Mouse (Mus musculus): ENCODE results near the gene Ggt1. TPM values are rescaled to one million over a fixed set of nuclear protein-coding genes. Genes with fewer than 3 reads are reported as not detected.

Ggt1 gene
- polyA plus RNA-seq, 1 experiment from 2014 or later, result 1.3 TPM

DNA sequence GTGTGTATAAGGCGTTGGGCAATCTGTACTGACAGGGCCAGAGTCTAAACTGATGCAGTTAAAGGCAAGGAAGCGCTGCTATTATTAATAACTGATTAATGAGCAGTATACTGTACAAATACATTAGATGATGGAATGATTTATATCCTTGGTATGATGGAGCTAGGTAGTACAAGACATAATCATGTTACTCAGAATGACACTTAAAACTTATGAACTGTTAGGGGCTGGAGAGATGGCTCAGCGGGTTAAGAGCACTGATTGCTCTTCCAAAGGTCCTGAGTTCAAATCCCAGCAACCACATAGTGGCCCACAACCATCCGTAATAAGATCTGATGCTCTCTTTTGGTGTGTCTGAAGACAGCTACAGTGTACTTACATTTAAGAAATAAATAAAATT, 45.8 kb downstream of the Ggt1 start:
- ATAC-seq (ENCODE audit: low FRiP score), result no peak
- Histone ChIP-seq H3K27me3 (replicated peaks) (no peaks in the 10 kb centered on the region), H3K4me2 (no peak overlapping the region), H3K4me1 (no peaks in the 10 kb centered on the region), H3K27ac (replicated peaks) (no peak overlapping the region), H3K9me3 (replicated peaks) (no peaks in the 10 kb centered on the region), H3K4me3 (replicated peaks) (no peak overlapping the region), H3K36me3 (no peaks in the 10 kb centered on the region), H3K9ac (replicated peaks) (no peak overlapping the region)
- 87% methylated on average over 4 of the region's 4 CpGs for WGBS

- Histone ChIP-seq H3K27me3 (replicated peaks) (no peaks in the 10 kb centered on the region), H3K4me1 (no peaks in the 10 kb centered on the region), H3K27ac (replicated peaks) (no peak overlapping the region), H3K36me3 (no peaks in the 10 kb centered on the region), H3K4me3 (replicated peaks) (no peak overlapping the region), H3K9me3 (replicated peaks) (no peaks in the 10 kb centered on the region), H3K4me2 (no peak overlapping the region), H3K9ac (replicated peaks) (no peak overlapping the region)
- no peak for ATAC-seq (ENCODE audit: low FRiP score)
- 96% methylated on average over 11 of the region's 11 CpGs for WGBS
Observed at GRCm38 (mm10) chr10:75608975-75609374, 47.6 kb downstream of the Ggt1 start.

GRCm38 (mm10) chr10:75610486-75610885, 49.1 kb downstream of the Ggt1 start:
- Histone ChIP-seq H3K9me3 (replicated peaks) (no peaks in the 10 kb centered on the region), H3K4me2 (no peak overlapping the region), H3K36me3 (no peaks in the 10 kb centered on the region), H3K27me3 (replicated peaks) (no peaks in the 10 kb centered on the region), H3K4me3 (replicated peaks) (no peak overlapping the region), H3K9ac (replicated peaks) (no peak overlapping the region), H3K27ac (replicated peaks) (no peak overlapping the region), H3K4me1 (no peaks in the 10 kb centered on the region)
- no peak for ATAC-seq (ENCODE audit: low FRiP score)
- 65% methylated on average over 7 of the region's 7 CpGs for WGBS

GRCm38 (mm10) chr10:75616044-75616443, 54.6 kb downstream of the Ggt1 start:
- Histone ChIP-seq H3K27me3 (replicated peaks) (no peaks in the 10 kb centered on the region), H3K9me3 (replicated peaks) (no peaks in the 10 kb centered on the region), H3K9ac (replicated peaks) (no peak overlapping the region), H3K4me1 (no peaks in the 10 kb centered on the region), H3K4me2 (no peak overlapping the region), H3K4me3 (replicated peaks) (no peak overlapping the region), H3K36me3 (no peaks in the 10 kb centered on the region), H3K27ac (replicated peaks) (no peak overlapping the region)
- no peak for ATAC-seq (ENCODE audit: low FRiP score)
- WGBS, result 93% methylated on average over 4 of the region's 4 CpGs

- Histone ChIP-seq H3K4me2 (no peak overlapping the region), H3K9me3 (replicated peaks) (no peaks in the 10 kb centered on the region), H3K36me3 (no peaks in the 10 kb centered on the region), H3K9ac (replicated peaks) (no peak overlapping the region), H3K27ac (replicated peaks) (no peak overlapping the region), H3K4me1 (no peaks in the 10 kb centered on the region), H3K4me3 (replicated peaks) (no peak overlapping the region), H3K27me3 (replicated peaks) (no peaks in the 10 kb centered on the region)
- no peak for ATAC-seq (ENCODE audit: low FRiP score)
- WGBS, result 63% methylated on average over 3 of the region's 3 CpGs
Observed at GRCm38 (mm10) chr10:75620818-75621217, 59.4 kb downstream of the Ggt1 start.

DNA sequence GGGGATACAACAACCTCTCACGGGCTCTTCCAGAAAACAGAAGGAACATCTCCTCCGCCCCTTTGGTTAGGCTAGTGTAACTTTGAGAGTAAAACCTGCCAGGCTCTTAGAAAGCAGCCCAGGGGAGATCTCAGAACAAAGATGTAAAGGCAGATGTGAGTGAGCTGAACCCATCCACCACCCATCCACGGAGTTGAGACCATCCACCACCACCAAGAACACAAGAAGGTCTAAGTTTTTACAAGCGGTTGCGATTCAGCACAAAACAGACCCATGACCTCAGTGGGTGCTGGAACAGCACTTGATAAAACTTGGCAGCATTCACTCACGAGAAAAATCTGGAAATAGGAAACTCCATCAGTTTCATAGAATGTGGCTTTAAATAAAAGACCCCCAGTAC, 64.5 kb downstream of the Ggt1 start:
- H3K4me3 ChIP-seq (replicated peaks), result no peak overlapping the region
- 68% methylated on average over 6 of the region's 6 CpGs for WGBS
- no peak overlapping the region for H3K4me2 ChIP-seq
- no peak overlapping the region for H3K9ac ChIP-seq (replicated peaks)
- H3K27me3 ChIP-seq (replicated peaks), result no peaks in the 10 kb centered on the region
- no peaks in the 10 kb centered on the region for H3K36me3 ChIP-seq
- no peaks in the 10 kb centered on the region for H3K4me1 ChIP-seq
- H3K27ac ChIP-seq (replicated peaks), result no peak overlapping the region
- no peaks in the 10 kb centered on the region for H3K9me3 ChIP-seq (replicated peaks)
- ATAC-seq (ENCODE audit: low FRiP score), result no peak

DNA sequence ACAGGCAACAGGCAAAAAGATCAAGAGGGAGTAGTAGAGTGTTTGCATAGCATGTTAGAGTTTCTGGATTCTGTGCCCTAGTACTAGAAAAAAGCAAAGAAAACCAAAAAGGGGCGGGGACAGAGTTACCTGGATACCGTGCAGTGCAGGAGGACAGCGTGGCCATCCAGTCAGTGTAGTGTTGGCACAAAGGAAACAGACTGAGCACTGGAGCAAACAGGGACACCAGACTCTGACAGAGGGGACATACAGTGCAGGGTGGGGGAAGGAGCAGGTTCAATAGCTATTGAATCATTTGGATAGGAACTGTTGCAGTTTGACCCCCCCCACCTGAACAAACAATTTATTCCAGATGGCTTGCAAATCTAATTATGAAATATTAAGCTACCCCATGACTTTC, 65.6 kb downstream of the Ggt1 start:
- ATAC-seq (ENCODE audit: low FRiP score), result no peak

GRCm38 (mm10) chr10:75627490-75627889, 66.1 kb downstream of the Ggt1 start:
- no peaks in the 10 kb centered on the region for H3K9me3 ChIP-seq (replicated peaks)
- no peaks in the 10 kb centered on the region for H3K36me3 ChIP-seq
- H3K27me3 ChIP-seq (replicated peaks), result no peaks in the 10 kb centered on the region
- no peak for ATAC-seq (ENCODE audit: low FRiP score)
- WGBS, result 78% methylated on average over 3 of the region's 3 CpGs
- H3K4me2 ChIP-seq, result no peak overlapping the region
- H3K4me3 ChIP-seq (replicated peaks), result no peak overlapping the region
- H3K4me1 ChIP-seq, result no peaks in the 10 kb centered on the region; the same call in 1 of the 2 replicates
- no peak overlapping the region for H3K27ac ChIP-seq (replicated peaks)
- no peak overlapping the region for H3K9ac ChIP-seq (replicated peaks)

More for the DNA sequence above, 65.6 kb downstream of the Ggt1 start:
- no peak overlapping the region for H3K9ac ChIP-seq (replicated peaks)
- H3K36me3 ChIP-seq, result no peaks in the 10 kb centered on the region
- 81% methylated on average over 3 of the region's 3 CpGs for WGBS
- no peaks in the 10 kb centered on the region for H3K9me3 ChIP-seq (replicated peaks)
- H3K4me3 ChIP-seq (replicated peaks), result no peak overlapping the region
- H3K27me3 ChIP-seq (replicated peaks), result no peaks in the 10 kb centered on the region
- no peak overlapping the region for H3K4me2 ChIP-seq
- no peaks in the 10 kb centered on the region for H3K4me1 ChIP-seq
- H3K27ac ChIP-seq (replicated peaks), result no peak overlapping the region

DNA sequence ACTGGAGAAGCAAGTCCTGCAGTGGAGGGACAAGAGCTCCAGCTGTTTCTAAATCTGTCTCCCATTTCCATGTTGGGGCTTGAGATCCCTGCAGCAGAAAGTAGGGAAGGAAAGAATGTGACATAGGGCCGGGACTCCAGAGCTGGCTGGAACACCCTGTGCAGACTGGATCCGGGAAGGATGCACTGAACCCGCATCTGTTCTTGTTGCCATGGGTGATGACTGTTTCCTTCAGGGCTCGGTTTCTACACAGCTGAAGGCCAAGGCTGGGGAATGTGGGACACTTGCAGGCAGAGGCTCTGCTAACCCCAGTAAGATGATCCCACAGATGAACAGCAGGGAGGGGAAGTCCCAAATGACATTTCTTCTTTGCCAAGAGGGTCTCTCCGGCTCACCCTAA, 71.2 kb downstream of the Ggt1 start:
- Histone ChIP-seq H3K4me3 (replicated peaks) (no peak overlapping the region), H3K9me3 (replicated peaks) (no peaks in the 10 kb centered on the region), H3K4me1 (no peaks in the 10 kb centered on the region; the same call in 1 of the 2 replicates), H3K9ac (replicated peaks) (no peak overlapping the region), H3K4me2 (no peak overlapping the region), H3K27me3 (replicated peaks) (no peaks in the 10 kb centered on the region), H3K27ac (replicated peaks) (no peak overlapping the region), H3K36me3 (no peaks in the 10 kb centered on the region)
- ATAC-seq (ENCODE audit: low FRiP score), result 0 out of 2 replicates have a peak, but pooled peaks have one; percentile 32
- 61% methylated on average over 5 of the region's 5 CpGs for WGBS

DNA sequence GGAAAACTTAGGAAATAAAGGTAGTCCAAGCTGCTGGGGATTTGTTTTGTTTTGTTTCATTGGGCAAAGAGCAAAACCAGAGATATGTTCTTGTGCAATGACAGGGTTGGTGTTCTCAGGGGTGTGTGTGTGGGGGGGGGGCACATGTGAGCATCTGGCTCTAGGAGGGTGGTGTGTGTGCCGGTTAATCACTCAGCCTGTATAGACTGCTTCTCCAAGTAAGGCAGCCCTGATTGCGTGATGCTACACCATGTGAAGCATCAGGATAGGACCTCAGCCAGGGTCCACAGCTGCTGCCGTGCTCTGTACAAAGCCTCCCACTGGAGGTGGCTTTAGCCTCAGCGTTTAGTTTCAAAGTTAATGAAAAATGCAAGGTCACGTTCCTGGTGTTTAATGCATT, 71.6 kb downstream of the Ggt1 start:
- H3K9me3 ChIP-seq (replicated peaks), result no peaks in the 10 kb centered on the region
- no peak overlapping the region for H3K4me3 ChIP-seq (replicated peaks)
- no peaks in the 10 kb centered on the region for H3K27me3 ChIP-seq (replicated peaks)
- 77% methylated on average over 5 of the region's 5 CpGs for whole genome bisulfite sequencing
- H3K9ac ChIP-seq (replicated peaks), result no peak overlapping the region
- no peaks in the 10 kb centered on the region; the same call in 1 of the 2 replicates for H3K4me1 ChIP-seq
- H3K4me2 ChIP-seq, result no peak overlapping the region
- H3K36me3 ChIP-seq, result no peaks in the 10 kb centered on the region
- no peak overlapping the region for H3K27ac ChIP-seq (replicated peaks)
- peak; percentile 37; the same call in 1 of the 2 replicates for ATAC-seq (ENCODE audit: low FRiP score)

- Histone ChIP-seq H3K9ac (replicated peaks) (no peak overlapping the region), H3K9me3 (replicated peaks) (no peaks in the 10 kb centered on the region), H3K36me3 (no peaks in the 10 kb centered on the region), H3K27ac (replicated peaks) (no peak overlapping the region), H3K4me1 (no peaks in the 10 kb centered on the region; the same call in 1 of the 2 replicates), H3K27me3 (replicated peaks) (no peaks in the 10 kb centered on the region), H3K4me2 (no peak overlapping the region), H3K4me3 (replicated peaks) (no peak overlapping the region)
- 72% methylated on average over 14 of the region's 14 CpGs for WGBS
- no peak for ATAC-seq (ENCODE audit: low FRiP score)
Observed at GRCm38 (mm10) chr10:75633576-75634139, 72.3 kb downstream of the Ggt1 start.

GRCm38 (mm10) chr10:75634610-75635009, 73.2 kb downstream of the Ggt1 start:
- WGBS, result 97% methylated on average over 8 of the region's 8 CpGs

More at GRCm38 (mm10) chr10:75634610-75635009, 73.2 kb downstream of the Ggt1 start:
- Histone ChIP-seq H3K4me2 (no peak overlapping the region), H3K4me1 (no peaks in the 10 kb centered on the region; the same call in 1 of the 2 replicates), H3K9ac (replicated peaks) (no peak overlapping the region), H3K9me3 (replicated peaks) (no peaks in the 10 kb centered on the region), H3K27me3 (replicated peaks) (no peaks in the 10 kb centered on the region), H3K36me3 (no peaks in the 10 kb centered on the region), H3K4me3 (replicated peaks) (no peak overlapping the region), H3K27ac (replicated peaks) (no peak overlapping the region)
- no peak for ATAC-seq (ENCODE audit: low FRiP score)

Measured in neural tube, embryonic 15.5 days (tissue).